Mouse (Mus musculus) kidney, embryonic 14.5 days (tissue): ENCODE data around the gene Ucp3. TPM values are rescaled to one million over a fixed set of nuclear protein-coding genes. Genes with fewer than 3 reads are reported as not detected.

Experiments
- ATAC-seq: fragments of 200-750 bp; cut with Nextera tagmentation; 2 replicates; pipeline ENCODE4 v1.8.0; 2017; ENCODE audit warnings: moderate number of reproducible peaks, mild to moderate bottlenecking, moderate TSS enrichment, moderate library complexity; ENCODE audit not compliant: low FRiP score, low TSS enrichment
- H3K27ac ChIP-seq: fragments of 300-500 bp; sonication (generic); 2 replicates; pipeline ENCODE4 v1.5.1; 2014; ENCODE audit warnings: low read depth, mild to moderate bottlenecking, low read length, moderate library complexity, mixed read lengths
- H3K27me3 ChIP-seq: fragments of 300-500 bp; sonication (generic); 2 replicates; pipeline ENCODE4 v1.6.1; 2014; ENCODE audit warnings: mild to moderate bottlenecking, low read length; ENCODE audit not compliant: control insufficient read depth, insufficient read depth
- H3K36me3 ChIP-seq: fragments of 300-500 bp; sonication (generic); 2 replicates; pipeline ENCODE4 v1.6.1; 2014; ENCODE audit warnings: low read length, mixed read lengths; ENCODE audit not compliant: control insufficient read depth, insufficient read depth
- H3K4me1 ChIP-seq: fragments of 300-500 bp; sonication (generic); 2 replicates; pipeline ENCODE4 v1.6.1; 2014; ENCODE audit warnings: low read length, mixed read lengths; ENCODE audit not compliant: control insufficient read depth, insufficient read depth
- H3K4me2 ChIP-seq: fragments of 300-500 bp; sonication (generic); replicated peaks from 2 replicates; pipeline ENCODE4 v1.6.1; 2014; ENCODE audit warnings: low read depth, mild to moderate bottlenecking, low read length
- H3K4me3 ChIP-seq: fragments of 300-500 bp; sonication (generic); 2 replicates; pipeline ENCODE4 v1.5.1; 2014; ENCODE audit warnings: mild to moderate bottlenecking, low read length
- H3K9ac ChIP-seq: fragments of 300-500 bp; sonication (generic); 2 replicates; pipeline ENCODE4 v1.6.1; 2014; ENCODE audit warnings: low read depth, mild to moderate bottlenecking, low read length, moderate library complexity
- H3K9me3 ChIP-seq: fragments of 300-500 bp; sonication (generic); 2 replicates; pipeline ENCODE4 v1.6.1; 2016; ENCODE audit warnings: low read length; ENCODE audit not compliant: control insufficient read depth
- WGBS: fragments of 180-500 bp; shearing (Covaris S2); extraction: QIAGEN DNeasy Blood & Tissue Kit; methylation state at CpG from one replicate; pipeline ENCODE4 v1.1.7; 2014; 5-methylcytosine and 5-hydroxymethylcytosine counted together
- polyA plus RNA-seq: library from polyadenylated mRNA; unstranded; fragments of >200 nt; fragmentation: Nextera tagmentation; extraction: Ambion mirVana; gene quantifications from 2 replicates; pipeline ENCODE4 v1.2.1, GENCODE M21; 2014

Ucp3 gene
- polyA plus RNA-seq, 1 experiment from 2014 or later, result 0.08 TPM

GRCm38 (mm10) chr7:100493484-100494414 lies 21.0 kb downstream of the Ucp3 start:
- Histone ChIP-seq H3K9me3 (no peaks in the 10 kb centered on the region), H3K36me3 (peaks cover 21% of the 10 kb centered on the region), H3K27ac (peak overlapping the region; percentile 88), H3K27me3 (no peaks in the 10 kb centered on the region), H3K4me1 (peaks cover 15% of the 10 kb centered on the region), H3K4me3 (peak overlapping the region; percentile 53), H3K4me2 (peak overlapping the region; percentile 84), H3K9ac (peak overlapping the region; percentile 60)
- 16% methylated on average over 19 of the region's 19 CpGs for WGBS
- ATAC-seq, result peak; percentile 38

DNA sequence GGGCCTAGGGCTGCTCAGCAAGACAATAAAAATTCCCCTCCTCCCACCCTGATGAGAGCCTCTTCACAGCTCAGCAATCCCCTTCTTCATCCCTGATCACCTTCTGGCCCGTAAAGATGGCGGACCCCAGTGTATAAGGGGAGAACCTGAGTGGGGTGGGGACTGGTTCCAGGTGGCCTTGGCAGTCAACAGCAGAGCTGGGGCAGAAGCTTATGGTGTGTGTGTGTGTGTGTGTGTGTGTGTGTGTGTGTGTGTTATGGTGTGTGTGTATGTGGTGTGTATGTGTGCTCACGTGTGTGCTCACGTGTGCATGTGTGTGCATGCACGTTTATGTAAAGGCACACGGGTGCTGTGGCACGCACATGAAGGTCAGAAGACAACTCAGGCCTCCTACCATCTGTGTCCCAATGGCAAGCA lies 21.6 kb downstream of the Ucp3 start:
- no peaks in the 10 kb centered on the region for H3K9me3 ChIP-seq
- no peaks in the 10 kb centered on the region for H3K27me3 ChIP-seq
- peaks cover 27% of the 10 kb centered on the region for H3K36me3 ChIP-seq
- peak overlapping the region; percentile 84 for H3K4me2 ChIP-seq
- peak overlapping the region; percentile 60 for H3K9ac ChIP-seq
- peak; percentile 10 for ATAC-seq
- H3K4me3 ChIP-seq, result peak overlapping the region; percentile 53
- peaks cover 13% of the 10 kb centered on the region for H3K4me1 ChIP-seq
- WGBS, result 75% methylated on average over 7 of the region's 7 CpGs
- H3K27ac ChIP-seq, result peak overlapping the region; percentile 88; the same call in 1 of the 2 replicates

DNA sequence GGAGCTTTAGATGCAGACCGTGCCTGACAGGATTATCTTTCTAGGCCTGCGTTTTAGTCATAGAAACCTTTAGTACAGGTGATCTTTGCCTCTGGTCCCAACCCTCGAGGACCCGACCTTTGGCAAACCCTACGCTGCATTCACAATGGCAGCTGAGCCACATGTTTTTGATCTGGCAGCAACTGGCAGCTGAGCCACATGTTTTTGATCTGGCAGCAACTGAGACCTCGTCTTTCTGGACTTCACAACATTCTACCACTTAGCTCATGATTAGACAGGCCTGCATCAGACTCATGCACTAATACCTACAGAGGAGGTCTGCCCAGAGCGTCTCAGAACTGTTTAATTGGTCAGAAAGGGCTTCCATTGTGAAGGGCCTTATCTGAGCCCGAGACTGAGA lies 22.3 kb downstream of the Ucp3 start:
- Histone ChIP-seq H3K4me1 (peaks cover 13% of the 10 kb centered on the region), H3K9ac (peak overlapping the region; percentile 60; the same call in 1 of the 2 replicates), H3K36me3 (peaks cover 32% of the 10 kb centered on the region), H3K4me3 (peak overlapping the region; percentile 53; the same call in 1 of the 2 replicates), H3K4me2 (peak overlapping the region; percentile 84), H3K9me3 (no peaks in the 10 kb centered on the region), H3K27ac (peak overlapping the region; percentile 88), H3K27me3 (no peaks in the 10 kb centered on the region)
- WGBS, result 51% methylated on average over 8 of the region's 8 CpGs
- ATAC-seq, result no peak

DNA sequence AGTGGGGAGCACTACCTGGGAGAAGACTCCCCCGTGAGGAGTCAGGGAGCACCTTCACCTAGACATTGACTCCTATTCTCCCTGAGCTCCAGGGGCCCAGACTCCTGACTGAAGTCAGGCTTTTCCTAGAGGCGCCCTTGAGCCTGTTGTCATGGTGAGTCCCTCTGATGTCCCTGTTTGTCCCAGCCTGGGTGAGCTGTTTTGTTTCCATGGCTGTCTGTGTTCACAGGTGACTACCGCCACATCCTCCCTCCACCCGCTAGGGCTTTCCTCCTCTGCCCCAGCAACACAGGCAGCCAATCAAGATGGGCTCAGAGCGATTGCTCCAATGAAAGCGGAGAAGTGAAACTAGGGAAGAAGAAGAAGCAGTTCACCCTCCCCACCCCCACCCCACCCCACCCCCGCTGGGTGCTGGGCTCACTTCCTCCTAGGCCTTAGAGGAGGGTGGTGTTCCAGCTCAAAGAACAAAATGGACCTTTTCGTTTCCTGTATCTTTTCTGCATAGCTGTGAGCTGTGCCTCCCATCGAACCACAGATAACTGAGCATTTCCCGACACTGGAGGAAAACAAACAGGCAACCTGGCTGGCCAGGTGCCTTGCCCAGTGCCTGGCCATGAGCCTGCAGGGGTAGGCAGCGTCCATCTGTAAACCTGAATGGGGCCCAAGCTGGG lies 22.9 kb downstream of the Ucp3 start:
- H3K27me3 ChIP-seq, result no peaks in the 10 kb centered on the region
- 0 out of 2 replicates have a peak overlapping the region, but pooled peaks have one; percentile 28 for H3K9ac ChIP-seq
- H3K36me3 ChIP-seq, result peaks cover 35% of the 10 kb centered on the region
- ATAC-seq, result peak; percentile 72
- H3K9me3 ChIP-seq, result no peaks in the 10 kb centered on the region
- WGBS, result 22% methylated on average over 11 of the region's 11 CpGs
- peak overlapping the region; percentile 84 for H3K4me2 ChIP-seq
- H3K4me1 ChIP-seq, result peaks cover 13% of the 10 kb centered on the region
- H3K4me3 ChIP-seq, result peak overlapping the region; percentile 53; the same call in 1 of the 2 replicates
- peak overlapping the region; percentile 88 for H3K27ac ChIP-seq

GRCm38 (mm10) chr7:100496371-100496770 lies 23.6 kb downstream of the Ucp3 start:
- H3K36me3 ChIP-seq, result peaks cover 35% of the 10 kb centered on the region
- H3K4me2 ChIP-seq, result peak overlapping the region; percentile 84
- no peak for ATAC-seq
- H3K27me3 ChIP-seq, result no peaks in the 10 kb centered on the region
- H3K4me3 ChIP-seq, result peak overlapping the region; percentile 14; the same call in 1 of the 2 replicates
- H3K27ac ChIP-seq, result peak overlapping the region; percentile 88; the same call in 1 of the 2 replicates
- H3K9ac ChIP-seq, result 0 out of 2 replicates have a peak overlapping the region, but pooled peaks have one; percentile 28
- WGBS, result 74% methylated on average over 6 of the region's 6 CpGs
- H3K4me1 ChIP-seq, result peaks cover 13% of the 10 kb centered on the region
- no peaks in the 10 kb centered on the region for H3K9me3 ChIP-seq

- Histone ChIP-seq H3K27ac (no peak overlapping the region), H3K4me1 (peaks cover 13% of the 10 kb centered on the region), H3K9ac (no peak overlapping the region), H3K4me2 (no peak overlapping the region), H3K4me3 (no peak overlapping the region), H3K27me3 (no peaks in the 10 kb centered on the region), H3K9me3 (no peaks in the 10 kb centered on the region), H3K36me3 (peaks cover 35% of the 10 kb centered on the region)
- no peak for ATAC-seq
- 95% methylated on average over 9 of the region's 9 CpGs for WGBS
These were observed 24.0 kb downstream of the Ucp3 start for GRCm38 (mm10) chr7:100496791-100497190.

DNA sequence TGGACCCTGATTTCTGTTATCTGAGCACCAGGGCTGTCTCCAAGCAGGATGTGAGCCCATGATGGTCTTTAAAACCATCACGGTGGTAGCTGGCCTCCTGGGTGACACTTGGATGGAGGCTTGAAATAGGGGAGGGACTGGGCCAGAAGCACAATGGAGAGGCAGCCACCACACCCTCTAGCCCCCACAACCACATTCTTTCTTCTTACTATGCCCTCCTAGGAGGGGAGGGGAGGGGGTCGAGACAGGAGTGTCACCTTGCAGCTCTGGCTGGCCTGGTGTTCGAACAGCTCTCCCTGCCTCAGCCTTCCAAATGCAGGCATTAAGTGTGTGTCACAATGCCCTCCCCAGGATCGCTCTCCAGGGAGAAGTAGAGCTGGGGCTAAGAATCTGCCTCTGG lies 24.6 kb downstream of the Ucp3 start:
- 72% methylated on average over 4 of the region's 4 CpGs for WGBS

DNA sequence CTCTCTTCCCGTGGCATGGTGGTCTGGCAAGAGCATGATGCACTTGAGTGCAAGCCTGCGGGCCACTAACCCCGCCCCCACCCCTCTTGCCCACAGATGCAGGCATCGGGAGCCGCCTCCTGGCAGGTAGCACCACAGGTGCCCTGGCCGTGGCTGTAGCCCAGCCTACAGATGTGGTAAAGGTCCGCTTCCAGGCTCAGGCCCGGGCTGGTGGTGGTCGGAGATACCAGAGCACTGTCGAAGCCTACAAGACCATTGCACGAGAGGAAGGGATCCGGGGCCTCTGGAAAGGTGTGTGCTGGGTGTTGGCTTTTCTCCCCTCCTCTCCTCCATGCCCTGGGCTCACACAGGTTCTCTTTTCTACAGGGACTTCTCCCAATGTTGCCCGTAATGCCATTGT lies 25.2 kb downstream of the Ucp3 start:
- ATAC-seq, result no peak
- Histone ChIP-seq H3K27ac (no peak overlapping the region), H3K27me3 (no peaks in the 10 kb centered on the region), H3K9ac (no peak overlapping the region), H3K4me2 (no peak overlapping the region), H3K9me3 (no peaks in the 10 kb centered on the region), H3K36me3 (peaks cover 35% of the 10 kb centered on the region), H3K4me3 (no peak overlapping the region), H3K4me1 (peaks cover 11% of the 10 kb centered on the region)
- 94% methylated on average over 13 of the region's 13 CpGs for WGBS

More for the DNA sequence above, 24.6 kb downstream of the Ucp3 start:
- Histone ChIP-seq H3K27ac (no peak overlapping the region), H3K9me3 (no peaks in the 10 kb centered on the region), H3K4me3 (no peak overlapping the region), H3K36me3 (peaks cover 35% of the 10 kb centered on the region), H3K4me2 (no peak overlapping the region), H3K4me1 (peaks cover 13% of the 10 kb centered on the region), H3K9ac (no peak overlapping the region), H3K27me3 (no peaks in the 10 kb centered on the region)
- no peak for ATAC-seq
